Mouse (Mus musculus): Measurements from ENCODE around the gene Celf1.
"Not testable (repeated sequence)": the region's sequence is repeated elsewhere in the genome, so short reads cannot be mapped to it uniquely, and the experiment has no call there.

GRCm38 (mm10) chr2:90894299-90894677 is 45.9 kb upstream of the Celf1 start:
- not testable (repeated sequence) for TF ChIP-seq E2F4 (IDR thresholded peaks at IDR 0.05; ENCODE audit: insufficient replicate concordance, low read depth, low read length); CTCF (conservative IDR thresholded peaks at IDR 0.05 in 1 of 2, IDR thresholded peaks at IDR 0.05 in 1 of 2; ENCODE audit: low read depth in 2 of 2, low read length in 2 of 2); NRF1 (IDR thresholded peaks at IDR 0.05; ENCODE audit: low read depth, low read length); POLR2A (IDR thresholded peaks at IDR 0.05; ENCODE audit: low read depth, low read length); SMC3 (IDR thresholded peaks at IDR 0.05; ENCODE audit: low read depth, low read length); KAT2A (IDR thresholded peaks at IDR 0.05; ENCODE audit: insufficient replicate concordance, low read length); TBP (conservative IDR thresholded peaks at IDR 0.05; ENCODE audit: low read depth, low read length)
